Mouse (Mus musculus) gonadal fat pad, adult 2 months (tissue): ENCODE measurements around the gene Atp5l. TPM values are rescaled to one million over a fixed set of nuclear protein-coding genes. Genes with fewer than 3 reads are reported as not detected.
"Not testable (repeated sequence)": the region's sequence is repeated elsewhere in the genome, so short reads cannot be mapped to it uniquely, and the experiment has no call there.

Experiments used
- DNase-seq: peaks from one replicate; pipeline ENCODE4 v3.0.0-alpha.2; 2012; ENCODE audit warnings: low read depth
- polyA plus RNA-seq: library from polyadenylated mRNA; depleted of rRNA; stranded (reverse); fragments of >200 nt; gene quantifications from 2 replicates; pipeline ENCODE4 v1.2.3, GENCODE M21; 2012; rRNA removed

Atp5l gene
- polyA plus RNA-seq, result 338 and 450 TPM in 2 replicates

DNA sequence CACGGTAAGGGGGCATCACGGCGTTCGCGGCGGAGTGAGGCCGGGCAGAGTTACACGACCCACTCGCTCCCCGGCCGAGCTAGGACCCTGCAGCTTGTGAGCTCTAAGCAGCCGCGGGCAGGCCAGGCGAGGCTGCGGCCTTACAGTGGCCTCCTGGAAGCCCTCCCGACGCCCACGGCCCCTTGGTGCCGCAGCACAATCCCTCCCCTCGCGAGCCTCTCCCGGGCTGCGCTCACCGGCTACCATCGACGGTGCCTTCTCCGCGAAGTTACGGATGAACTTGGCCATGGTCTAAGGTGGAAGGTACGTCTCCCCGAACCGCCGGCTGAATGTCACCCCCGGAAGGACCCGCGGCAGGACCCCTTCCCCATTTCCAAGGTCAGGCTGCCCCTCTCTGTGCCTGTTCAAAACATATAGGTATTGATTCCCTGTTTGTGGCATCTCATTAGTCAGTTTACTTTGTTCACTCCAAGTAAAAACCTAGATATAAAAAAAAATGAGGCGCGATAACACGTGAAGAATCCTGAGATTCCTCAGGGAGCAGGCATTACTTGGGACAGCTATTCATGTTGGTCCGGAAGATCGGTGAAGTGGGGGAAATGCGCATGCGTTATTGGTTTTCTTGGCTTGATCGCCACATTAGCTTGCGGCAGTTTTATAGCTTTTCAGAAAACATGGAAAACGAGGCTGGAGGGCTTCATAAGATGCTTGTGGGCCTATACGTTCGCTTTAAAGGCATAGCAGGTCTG, at the start of gene Atp5l:
Gene Atp5l (minus strand): TSS at position 369 of the 749 bp plus-strand sequence.
- DNase-seq, result peak; percentile 91

GRCm38 (mm10) chr9:44969450-44969849, 48.9 kb upstream of the Atp5l start:
- no peak for DNase-seq

GRCm38 (mm10) chr9:44967763-44968162, 47.2 kb upstream of the Atp5l start:
- DNase-seq, result not testable (repeated sequence)

DNA sequence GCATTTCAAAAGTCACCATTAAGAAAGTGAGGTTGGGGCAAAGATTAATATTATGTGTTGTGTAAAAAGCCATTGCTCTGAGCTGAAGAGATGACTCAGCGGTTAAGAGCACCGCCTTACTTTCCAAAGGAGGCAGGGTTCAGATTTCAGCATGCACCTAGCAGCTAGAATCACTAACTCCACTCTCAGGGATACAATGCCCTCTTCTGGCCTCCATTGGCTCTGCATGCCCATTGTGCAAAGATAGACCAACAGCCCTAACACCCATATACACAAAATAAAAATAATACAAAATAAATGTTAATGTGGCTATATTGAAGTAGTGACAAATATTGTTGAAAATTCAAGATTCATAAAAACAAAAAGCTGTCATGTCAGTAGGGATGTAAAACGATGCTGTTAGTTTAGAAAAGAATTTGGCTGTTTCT, 46.3 kb upstream of the Atp5l start:
- peak; percentile 58 for DNase-seq

- no peak for DNase-seq
Observed at GRCm38 (mm10) chr9:44965833-44966466, 45.4 kb upstream of the Atp5l start.

DNA sequence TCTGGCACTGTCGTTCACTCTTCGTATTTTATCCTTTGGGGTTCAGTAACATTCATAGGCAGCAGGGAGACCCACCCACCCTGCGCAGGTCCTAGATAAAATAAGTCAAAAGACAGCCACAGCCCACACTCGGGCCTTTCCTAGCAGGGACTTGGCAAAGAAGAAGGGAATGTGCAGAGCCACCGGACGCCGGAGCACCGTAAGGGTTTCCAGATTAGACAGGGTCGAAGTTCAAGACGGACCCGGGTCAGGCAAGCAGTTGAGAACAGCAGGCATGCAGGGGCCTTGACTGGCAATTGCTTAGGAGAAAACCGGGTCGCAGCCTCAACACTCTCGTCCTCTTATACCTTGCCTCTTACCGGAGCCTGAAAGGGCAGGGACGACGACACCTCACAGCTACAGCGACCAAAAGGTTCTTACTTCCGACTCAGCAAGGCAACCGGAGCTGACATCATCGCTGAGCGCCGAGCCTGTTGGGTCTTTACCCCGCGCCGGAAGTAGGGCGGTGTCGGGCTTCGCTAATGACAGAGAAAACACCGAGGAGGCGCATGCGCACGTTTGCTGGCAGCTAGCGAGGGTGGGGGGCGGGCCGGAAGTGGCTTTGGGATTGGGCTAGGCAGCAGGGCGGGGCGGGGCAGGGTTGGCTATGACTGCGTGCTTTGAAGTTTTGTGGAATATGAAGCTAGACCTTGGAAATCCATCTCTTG, 44.7 kb upstream of the Atp5l start, which contains the start of gene Ube4a:
Gene Ube4a (minus strand): TSS at position 475 of the 707 bp plus-strand sequence.
- peak; percentile 85 for DNase-seq

GRCm38 (mm10) chr9:44954432-44954831, 33.9 kb upstream of the Atp5l start:
- DNase-seq, result no peak

DNA sequence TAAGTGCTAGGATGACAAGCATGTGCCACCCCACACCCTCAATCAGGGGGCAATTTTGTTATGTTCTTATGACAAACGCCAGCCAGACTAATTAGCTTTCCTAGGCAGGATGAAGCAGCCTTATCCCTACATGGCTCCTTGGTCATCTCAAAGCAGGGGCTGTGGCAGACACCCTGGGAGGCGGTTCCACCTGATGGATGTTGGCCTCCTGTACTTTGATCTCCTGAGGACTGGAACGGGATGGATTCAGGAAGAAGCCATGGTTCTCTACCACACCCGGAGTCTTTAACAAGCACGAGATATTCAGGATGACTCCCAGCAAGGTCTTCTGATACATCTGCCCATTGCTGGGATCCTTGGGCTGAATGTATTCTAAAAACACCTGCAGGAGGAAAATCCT, 27.3 kb upstream of the Atp5l start:
- no peak for DNase-seq

DNA sequence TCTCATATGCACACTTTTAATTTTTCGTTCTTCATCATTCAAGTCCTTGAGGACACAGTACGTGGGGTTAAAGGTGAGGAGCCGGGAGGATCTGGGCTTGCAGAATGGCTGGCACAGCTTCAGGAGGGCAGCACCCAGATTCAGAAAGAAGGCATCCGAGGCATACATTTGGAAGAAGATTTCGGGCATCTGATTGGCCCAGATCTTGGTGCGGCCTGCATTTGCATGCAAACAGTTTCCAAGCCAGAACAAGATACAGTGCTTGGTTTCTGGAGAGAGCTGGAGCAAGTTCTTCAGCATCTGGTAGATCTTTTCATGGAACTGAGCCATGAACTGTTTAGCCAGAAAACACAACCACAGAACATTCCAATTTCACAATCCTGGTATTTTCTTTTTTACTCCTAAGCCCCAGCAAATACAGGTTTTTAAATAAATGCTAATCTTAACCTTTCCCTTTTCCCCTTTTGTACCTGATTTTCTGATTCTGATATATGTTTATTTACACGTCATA, 25.7 kb upstream of the Atp5l start:
- DNase-seq, result no peak

- DNase-seq, result no peak
Observed at GRCm38 (mm10) chr9:44942421-44942820, 21.9 kb upstream of the Atp5l start.

- DNase-seq, result no peak
Observed at GRCm38 (mm10) chr9:44941756-44942155, 21.2 kb upstream of the Atp5l start.

- DNase-seq, result no peak
Observed at GRCm38 (mm10) chr9:44921543-44921942, 1.0 kb upstream of the Atp5l start.

GRCm38 (mm10) chr9:44921123-44921468, 554 bp upstream of the Atp5l start:
- no peak for DNase-seq

DNA sequence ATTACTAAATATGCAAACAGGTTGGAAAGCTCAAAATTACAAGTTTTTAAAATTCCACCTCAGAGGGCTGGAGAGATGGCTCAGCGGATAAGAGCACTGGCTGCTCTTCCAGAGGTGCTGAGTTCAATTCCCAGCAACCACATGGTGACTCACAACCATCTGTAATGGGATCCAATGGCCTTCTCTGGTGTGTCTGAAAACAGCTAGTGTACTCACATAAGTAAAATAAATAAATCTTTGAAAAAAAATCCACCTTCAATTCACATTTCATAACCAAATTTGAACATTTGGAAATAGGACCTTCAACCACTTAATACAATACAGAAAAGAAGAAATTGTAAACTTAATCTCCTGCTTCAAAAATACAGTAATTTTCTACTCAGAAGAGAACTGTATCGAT, 936 bp downstream of the Atp5l start:
- DNase-seq, result no peak

DNA sequence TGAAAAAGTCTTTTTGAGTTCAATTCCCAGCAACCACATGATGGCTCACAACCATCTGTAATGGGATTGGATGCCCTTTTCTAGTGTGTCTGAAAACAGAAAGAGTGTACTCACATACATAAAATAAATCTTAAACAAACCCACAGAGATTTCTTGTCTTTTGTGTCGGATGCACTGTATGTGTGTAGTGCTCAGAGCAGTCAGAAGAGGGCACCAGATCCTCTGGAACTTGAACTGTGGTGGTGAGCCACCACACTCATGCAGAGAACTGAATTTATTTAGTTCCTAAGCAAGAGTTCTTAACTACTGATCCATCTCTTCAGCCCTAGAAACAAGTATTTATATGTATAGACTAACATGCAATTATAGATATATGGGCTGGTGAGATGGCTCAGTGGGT, 4.3 kb downstream of the Atp5l start:
- DNase-seq, result no peak

- DNase-seq, result no peak
Observed at GRCm38 (mm10) chr9:44914706-44915105, 5.8 kb downstream of the Atp5l start.

- no peak for DNase-seq
Observed at GRCm38 (mm10) chr9:44911365-44911764, 9.2 kb downstream of the Atp5l start.

DNA sequence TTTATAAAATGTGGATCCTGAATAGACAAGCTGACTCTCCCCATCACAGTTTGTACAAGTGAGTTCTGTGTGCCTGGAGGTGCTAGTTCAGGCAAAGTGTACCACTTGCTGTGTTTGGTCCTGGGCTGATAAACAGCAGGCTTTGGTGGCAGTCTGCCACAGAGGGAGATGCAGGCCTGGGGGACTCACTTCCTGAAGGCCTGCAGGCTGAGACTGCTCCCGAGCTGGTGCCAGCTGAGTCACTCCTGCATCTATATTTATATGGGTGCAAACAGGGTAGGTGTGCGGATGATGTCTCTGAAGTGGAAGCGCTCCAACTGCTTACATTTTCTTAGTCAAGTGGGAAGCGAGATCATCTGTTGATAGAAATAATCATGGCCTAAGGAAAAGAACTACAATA, 14.9 kb downstream of the Atp5l start:
- no peak for DNase-seq

DNA sequence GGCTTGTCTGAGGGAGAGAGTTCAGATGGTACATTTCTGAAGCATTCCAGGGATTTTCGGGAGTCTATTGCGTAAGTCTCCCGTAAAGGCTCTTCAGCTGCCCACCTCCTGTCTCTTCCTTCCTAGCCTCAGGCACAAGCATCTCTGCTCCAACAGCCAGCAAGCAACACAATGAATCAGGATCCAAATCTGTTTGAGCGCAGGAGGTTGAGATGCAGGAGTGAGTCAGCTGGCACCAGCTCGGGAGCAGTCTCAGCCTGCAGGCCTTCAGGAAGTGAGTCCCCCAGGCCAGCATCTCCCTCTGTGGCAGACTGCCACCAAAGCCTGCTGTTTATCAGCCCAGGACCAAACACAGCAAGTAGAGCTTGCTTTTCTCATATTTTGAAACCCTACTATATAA, 15.6 kb downstream of the Atp5l start:
- DNase-seq, result no peak

DNA sequence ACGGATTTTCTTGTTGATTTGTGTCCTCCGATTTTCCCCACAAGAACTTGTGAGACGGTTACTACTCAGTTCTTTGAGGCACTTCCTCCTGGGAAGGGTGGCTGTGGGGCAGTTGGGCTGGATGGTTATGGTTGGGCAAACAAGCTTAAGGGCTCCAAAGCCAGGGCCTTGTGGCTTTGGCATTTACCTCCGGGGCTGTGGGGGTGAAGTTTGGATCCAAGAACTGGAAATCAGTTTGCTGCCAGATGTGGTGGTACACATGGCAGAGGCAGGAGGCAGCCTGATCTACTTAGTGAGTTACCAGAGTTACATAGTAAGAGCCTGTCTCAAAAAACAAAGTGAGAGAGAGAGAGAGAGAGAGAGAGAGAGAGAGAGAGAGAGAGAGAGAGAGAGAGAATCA, 16.7 kb downstream of the Atp5l start:
- DNase-seq, result no peak

- DNase-seq, result no peak
Observed at GRCm38 (mm10) chr9:44900402-44900801, 20.1 kb downstream of the Atp5l start.

- no peak for DNase-seq
Observed at GRCm38 (mm10) chr9:44899716-44900115, 20.8 kb downstream of the Atp5l start.

- no peak for DNase-seq
Observed at GRCm38 (mm10) chr9:44897024-44897423, 23.5 kb downstream of the Atp5l start.
